Mouse (Mus musculus) spleen, adult 2 months (tissue): ENCODE data around the gene Emp3.

Experiments
- CTCF ChIP-seq: fragments of 200-500 bp; IDR thresholded peaks from 2 replicates; pipeline ENCODE4 v1.5.1; 2011; ENCODE audit warnings: mild to moderate bottlenecking, inconsistent platforms; ENCODE audit not compliant: insufficient read depth, insufficient read length, insufficient replicate concordance; ENCODE audit errors: extremely low read depth
- POLR2A ChIP-seq: fragments of 200-500 bp; IDR thresholded peaks from 2 replicates; pipeline ENCODE4 v1.6.1; 2011; ENCODE audit warnings: low read depth, low read length, inconsistent platforms

DNA sequence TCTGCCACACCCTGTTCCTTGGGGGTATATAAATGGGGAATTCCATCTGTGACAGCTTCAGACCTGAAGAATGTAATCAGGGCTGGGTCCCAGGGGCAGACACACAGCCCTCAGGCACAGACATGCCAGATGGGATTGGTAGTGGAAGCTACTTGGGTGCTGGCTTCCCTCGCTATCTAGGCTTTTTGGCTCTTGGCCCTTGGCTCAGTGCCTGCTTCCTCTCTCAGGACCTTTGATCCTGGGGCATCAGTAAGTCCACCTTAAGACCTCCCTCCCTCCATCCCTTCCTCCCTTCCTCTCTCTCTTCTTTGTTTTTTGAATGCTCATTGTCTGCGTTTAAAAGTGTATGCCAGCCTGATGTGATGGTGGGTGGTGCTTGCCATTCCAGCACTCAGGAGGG lies 18.6 kb upstream of the Emp3 start:
- TF ChIP-seq CTCF, result no peak
- no peak for TF ChIP-seq POLR2A
